Mouse (Mus musculus): ENCODE results near the gene Rhox3a2. TPM values are rescaled to one million over a fixed set of nuclear protein-coding genes. Genes with fewer than 3 reads are reported as not detected.
"Not testable (repeated sequence)": the region's sequence is repeated elsewhere in the genome, so short reads cannot be mapped to it uniquely, and the experiment has no call there.

The Rhox3a2 gene
- not detected in 2 replicates for polyA plus RNA-seq (2015; fragmentation: Nextera tagmentation; extraction: Ambion mirVana)

GRCm38 (mm10) chrX:37379728-37380127 is at the start of gene Rhox3a2:
Gene Rhox3a2 (plus strand): TSS chrX:37380028.
- not testable (repeated sequence) for H3K36me3 ChIP-seq, H3K4me1 ChIP-seq
- WGBS, result no CpG with 5 or more reads among the region's 1 CpGs

DNA sequence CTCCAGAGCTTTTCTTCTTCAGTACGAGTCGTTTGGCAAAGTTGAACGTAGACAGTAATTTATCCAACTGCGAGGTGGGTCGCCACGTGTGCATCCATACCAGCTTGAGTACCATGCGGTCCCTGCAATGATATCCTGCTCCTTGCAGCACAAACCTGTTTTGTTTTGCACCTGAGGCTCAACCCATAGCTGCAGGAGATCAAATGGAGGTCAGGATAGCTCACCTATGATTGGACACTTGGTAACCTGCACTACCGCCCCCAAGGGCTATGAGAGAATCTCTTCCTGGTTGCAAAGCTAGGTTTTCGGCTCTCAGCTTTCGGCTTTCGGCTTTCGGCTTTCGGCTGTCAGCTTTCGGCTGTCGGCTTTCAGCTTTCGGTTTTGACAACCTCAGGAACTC is 10.7 kb downstream of the Rhox3a2 start, which contains the start of gene Rhox4a2:
Gene Rhox4a2 (plus strand): TSS at position 301 of the 400 bp plus-strand sequence.
- H3K36me3 ChIP-seq; H3K9me3 ChIP-seq (replicated peaks); ATAC-seq (replicated peaks; ENCODE audit: low FRiP score); H3K4me1 ChIP-seq; H3K4me2 ChIP-seq; H3K27me3 ChIP-seq; H3K27ac ChIP-seq; H3K9ac ChIP-seq; H3K4me3 ChIP-seq (replicated peaks): not testable (repeated sequence)
- 97% methylated on average over 9 of the region's 16 CpGs for WGBS

More at GRCm38 (mm10) chrX:37379728-37380127, at the start of gene Rhox3a2:
- ATAC-seq (replicated peaks; ENCODE audit: low FRiP score); H3K27ac ChIP-seq; H3K4me2 ChIP-seq; H3K27me3 ChIP-seq; H3K9ac ChIP-seq; H3K9me3 ChIP-seq (replicated peaks); H3K4me3 ChIP-seq (replicated peaks): not testable (repeated sequence)

DNA sequence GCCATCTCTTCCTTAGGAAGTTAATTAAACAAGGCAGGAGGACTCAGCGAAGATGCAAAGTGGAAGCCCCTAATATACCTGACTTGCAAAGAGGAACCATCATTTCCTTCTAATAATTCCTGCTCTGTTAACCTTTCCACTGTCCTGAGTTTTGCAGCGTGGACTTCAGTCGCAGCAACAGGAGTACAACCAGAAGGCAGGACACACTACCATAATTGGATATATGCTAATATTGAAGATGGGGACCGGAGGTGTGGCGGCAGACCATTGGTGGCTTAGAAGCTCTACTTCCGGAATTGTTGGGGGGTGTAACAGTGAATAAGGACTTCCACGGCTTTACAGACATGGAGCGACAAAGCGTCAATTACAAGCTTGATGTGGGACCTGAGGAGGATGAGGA is 31.9 kb downstream of the Rhox3a2 start, which contains the start of gene Rhox2b:
Gene Rhox2b (plus strand): TSS at position 301 of the 400 bp plus-strand sequence.
- H3K9me3 ChIP-seq (replicated peaks); ATAC-seq (replicated peaks; ENCODE audit: low FRiP score); H3K4me3 ChIP-seq (replicated peaks); H3K36me3 ChIP-seq; H3K27ac ChIP-seq; H3K27me3 ChIP-seq; H3K9ac ChIP-seq; H3K4me2 ChIP-seq; H3K4me1 ChIP-seq: not testable (repeated sequence)
- WGBS, result no CpG with 5 or more reads among the region's 9 CpGs

DNA sequence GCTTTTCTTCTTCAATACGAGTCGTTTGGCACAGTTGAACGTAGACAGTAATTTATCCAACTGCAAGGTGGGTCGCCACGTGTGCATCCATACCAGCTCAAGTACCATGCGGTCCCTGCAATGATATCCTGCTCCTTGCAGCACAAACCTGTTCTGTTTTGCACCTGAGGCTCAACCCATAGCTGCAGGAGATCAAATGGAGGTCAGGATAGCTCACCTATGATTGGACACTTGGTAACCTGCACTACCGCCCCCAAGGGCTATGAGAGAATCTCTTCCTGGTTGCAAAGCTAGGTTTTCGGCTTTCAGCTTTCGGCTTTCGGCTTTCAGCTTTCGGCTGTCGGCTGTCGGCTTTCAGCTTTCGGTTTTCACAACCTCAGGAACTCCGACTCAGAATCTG is 52.4 kb downstream of the Rhox3a2 start, which contains the start of gene Rhox4b:
Gene Rhox4b (plus strand): TSS at position 301 of the 400 bp plus-strand sequence.
- H3K9me3 ChIP-seq (replicated peaks); H3K9ac ChIP-seq; H3K4me2 ChIP-seq; H3K4me3 ChIP-seq (replicated peaks); H3K36me3 ChIP-seq; ATAC-seq (replicated peaks; ENCODE audit: low FRiP score); H3K4me1 ChIP-seq; H3K27me3 ChIP-seq; H3K27ac ChIP-seq: not testable (repeated sequence)
- 90% methylated on average over 14 of the region's 15 CpGs for WGBS

Other genes with a start within 250 kb of the Rhox3a2 start
- gene Akap14, start 211.2 kb upstream of the Rhox3a2 start, polyA plus RNA-seq (2015; fragmentation: Nextera tagmentation; extraction: Ambion mirVana), result 0.12 TPM in 1 of 2 replicates, not detected in the other
- gene Ndufa1, start 188.9 kb upstream of the Rhox3a2 start, polyA plus RNA-seq (2015; fragmentation: Nextera tagmentation; extraction: Ambion mirVana), result 432 and 490 TPM in 2 replicates
- 8.9 TPM in 2 replicates for gene Rnf113a1, start 188.8 kb upstream of the Rhox3a2 start, polyA plus RNA-seq (2015; fragmentation: Nextera tagmentation; extraction: Ambion mirVana)
- gene Gm9, start 169.0 kb upstream of the Rhox3a2 start, polyA plus RNA-seq (2015; fragmentation: Nextera tagmentation; extraction: Ambion mirVana), result not detected in 2 replicates
- not detected in 2 replicates for gene Rhox1, start 157.8 kb upstream of the Rhox3a2 start, polyA plus RNA-seq (2015; fragmentation: Nextera tagmentation; extraction: Ambion mirVana)
- not detected in 2 replicates for gene Rhox2a, start 135.1 kb upstream of the Rhox3a2 start, polyA plus RNA-seq (2015; fragmentation: Nextera tagmentation; extraction: Ambion mirVana)
- not detected in 2 replicates for gene Rhox3a, start 130.1 kb upstream of the Rhox3a2 start, polyA plus RNA-seq (2015; fragmentation: Nextera tagmentation; extraction: Ambion mirVana)
- gene Rhox4a, start 114.7 kb upstream of the Rhox3a2 start, polyA plus RNA-seq (2015; fragmentation: Nextera tagmentation; extraction: Ambion mirVana), result not detected in 2 replicates
- not detected in 2 replicates for gene Rhox4a2, start 10.8 kb downstream of the Rhox3a2 start, polyA plus RNA-seq (2015; fragmentation: Nextera tagmentation; extraction: Ambion mirVana)
- not detected in 2 replicates for gene Rhox2b, start 32.0 kb downstream of the Rhox3a2 start, polyA plus RNA-seq (2015; fragmentation: Nextera tagmentation; extraction: Ambion mirVana)
- not detected in 2 replicates for gene Rhox4b, start 52.5 kb downstream of the Rhox3a2 start, polyA plus RNA-seq (2015; fragmentation: Nextera tagmentation; extraction: Ambion mirVana)
- gene Rhox2c, start 73.7 kb downstream of the Rhox3a2 start, polyA plus RNA-seq (2015; fragmentation: Nextera tagmentation; extraction: Ambion mirVana), result not detected in 2 replicates
- gene Rhox3c, start 78.6 kb downstream of the Rhox3a2 start, polyA plus RNA-seq (2015; fragmentation: Nextera tagmentation; extraction: Ambion mirVana), result not detected in 2 replicates
- not detected in 2 replicates for gene Rhox4c, start 100.3 kb downstream of the Rhox3a2 start, polyA plus RNA-seq (2015; fragmentation: Nextera tagmentation; extraction: Ambion mirVana)
- gene Rhox2d, start 113.4 kb downstream of the Rhox3a2 start, polyA plus RNA-seq (2015; fragmentation: Nextera tagmentation; extraction: Ambion mirVana), result not detected in 2 replicates
- gene Rhox4d, start 134.3 kb downstream of the Rhox3a2 start, polyA plus RNA-seq (2015; fragmentation: Nextera tagmentation; extraction: Ambion mirVana), result not detected in 2 replicates
- gene Rhox2e, start 150.4 kb downstream of the Rhox3a2 start, polyA plus RNA-seq (2015; fragmentation: Nextera tagmentation; extraction: Ambion mirVana), result not detected in 2 replicates
- not detected in 2 replicates for gene Rhox3e, start 162.0 kb downstream of the Rhox3a2 start, polyA plus RNA-seq (2015; fragmentation: Nextera tagmentation; extraction: Ambion mirVana)
- gene Rhox4e, start 177.4 kb downstream of the Rhox3a2 start, polyA plus RNA-seq (2015; fragmentation: Nextera tagmentation; extraction: Ambion mirVana), result not detected in 2 replicates
- not detected in 2 replicates for gene Rhox2f, start 191.4 kb downstream of the Rhox3a2 start, polyA plus RNA-seq (2015; fragmentation: Nextera tagmentation; extraction: Ambion mirVana)
- not detected in 2 replicates for gene Rhox3f, start 201.0 kb downstream of the Rhox3a2 start, polyA plus RNA-seq (2015; fragmentation: Nextera tagmentation; extraction: Ambion mirVana)
- gene Rhox4f, start 227.7 kb downstream of the Rhox3a2 start, polyA plus RNA-seq (2015; fragmentation: Nextera tagmentation; extraction: Ambion mirVana), result not detected in 2 replicates
- not detected in 2 replicates for gene Rhox3g, start 248.6 kb downstream of the Rhox3a2 start, polyA plus RNA-seq (2015; fragmentation: Nextera tagmentation; extraction: Ambion mirVana)

Data from kidney, embryonic 15.5 days (tissue).